Mouse (Mus musculus) liver, adult 2 months (tissue): ENCODE data around the gene Mospd3. TPM values are rescaled to one million over a fixed set of nuclear protein-coding genes. Genes with fewer than 3 reads are reported as not detected.

Source experiments
- DNase-seq: peaks from one replicate; pipeline ENCODE4 v3.0.0-alpha.2; 2011; ENCODE audit warnings: low read depth, low spot score; ENCODE audit errors: extremely low read depth
- H3K27ac ChIP-seq: fragments of 200-500 bp; replicated peaks from 2 replicates; pipeline ENCODE4 v1.5.1; 2012; ENCODE audit warnings: low read depth, mild to moderate bottlenecking, control low read depth, inconsistent platforms, low read length; ENCODE audit not compliant: insufficient read depth
- H3K27me3 ChIP-seq: fragments of 200-500 bp; 2 replicates; pipeline ENCODE4 v1.6.1; 2012; ENCODE audit warnings: mild to moderate bottlenecking, moderate library complexity, low read length, inconsistent platforms; ENCODE audit not compliant: control insufficient read depth, insufficient read depth
- H3K36me3 ChIP-seq: fragments of 200-500 bp; 2 replicates; pipeline ENCODE4 v1.6.1; 2012; ENCODE audit warnings: low read length, inconsistent platforms; ENCODE audit not compliant: control insufficient read depth, insufficient read depth
- H3K4me1 ChIP-seq: fragments of 200-500 bp; 2 replicates; pipeline ENCODE4 v1.6.1; 2011; ENCODE audit warnings: low read length; ENCODE audit not compliant: control insufficient read depth, insufficient read depth
- H3K4me3 ChIP-seq: fragments of 200-500 bp; 2 replicates; pipeline ENCODE4 v1.5.1; 2011; ENCODE audit warnings: low read depth, mild to moderate bottlenecking, control low read depth, low read length, moderate library complexity; ENCODE audit not compliant: insufficient read depth
- H3K79me2 ChIP-seq: fragments of 200-500 bp; 2 replicates; pipeline ENCODE4 v1.6.1; 2012; ENCODE audit warnings: inconsistent platforms, mild to moderate bottlenecking, low read length, moderate library complexity; ENCODE audit not compliant: control insufficient read depth, insufficient read depth
- H3K9ac ChIP-seq: fragments of 200-500 bp; 2 replicates; pipeline ENCODE4 v1.6.1; 2012; ENCODE audit warnings: low read depth, mild to moderate bottlenecking, control low read depth, inconsistent platforms, low read length
- CTCF ChIP-seq: fragments of 200-500 bp; IDR thresholded peaks from 2 replicates; pipeline ENCODE4 v1.5.1; 2011; ENCODE audit warnings: low read depth, low read length, control low read depth
- POLR2A ChIP-seq: fragments of 200-500 bp; IDR thresholded peaks from 2 replicates; pipeline ENCODE4 v1.6.1; 2011; ENCODE audit warnings: low read length, control low read depth; ENCODE audit not compliant: insufficient read depth; ENCODE audit errors: extremely low read depth
- WGBS: fragments of 180-500 bp; shearing (Covaris S2); methylation state at CpG from one replicate; pipeline ENCODE4 v1.1.7; 2018; 5-methylcytosine and 5-hydroxymethylcytosine counted together
- polyA plus RNA-seq: library from polyadenylated mRNA; depleted of rRNA; stranded (reverse); fragments of >200 nt; gene quantifications from 2 replicates; pipeline ENCODE4 v1.2.3, GENCODE M21; 2012; rRNA removed
- total RNA-seq: library from RNA; depleted of rRNA; stranded (reverse); fragments of >200 nt; gene quantifications from 2 replicates; pipeline ENCODE4 v1.2.3, GENCODE M21; 2014; rRNA removed

Gene Mospd3
- total and polyA plus RNA-seq, 2 experiments = 4.3 to 84.3 TPM

- no peaks in the 10 kb centered on the region for H3K4me1 ChIP-seq
- H3K27me3 ChIP-seq = peaks cover 2% of the 10 kb centered on the region; the same call in 1 of the 2 replicates
- DNase-seq = no peak
- TF ChIP-seq CTCF = no peak
- TF ChIP-seq POLR2A = no peak
- H3K27ac ChIP-seq = no peak overlapping the region
- H3K79me2 ChIP-seq = no peaks in the 10 kb centered on the region
- no peak overlapping the region for H3K4me3 ChIP-seq
- no peaks in the 10 kb centered on the region for H3K36me3 ChIP-seq
- whole genome bisulfite sequencing = 69% methylated on average over 6 of the region's 6 CpGs
- H3K9ac ChIP-seq = no peak overlapping the region
These were observed 39.3 kb downstream of the Mospd3 start for GRCm38 (mm10) chr5:137561556-137561955.

GRCm38 (mm10) chr5:137553898-137554297, 47.0 kb downstream of the Mospd3 start:
- peaks cover 10% of the 10 kb centered on the region for H3K27me3 ChIP-seq
- no peak overlapping the region for H3K4me3 ChIP-seq
- TF ChIP-seq CTCF (no peak), POLR2A (no peak)
- H3K9ac ChIP-seq = no peak overlapping the region
- H3K27ac ChIP-seq = no peak overlapping the region
- H3K36me3 ChIP-seq = no peaks in the 10 kb centered on the region
- no peaks in the 10 kb centered on the region for H3K4me1 ChIP-seq
- no peak for DNase-seq
- WGBS = 46% methylated on average over 11 of the region's 11 CpGs
- no peaks in the 10 kb centered on the region for H3K79me2 ChIP-seq

GRCm38 (mm10) chr5:137553411-137553837, 47.4 kb downstream of the Mospd3 start, which contains the start of gene Actl6b:
Gene Actl6b (plus strand): TSS chr5:137553517.
- Histone ChIP-seq H3K79me2 (no peaks in the 10 kb centered on the region), H3K4me1 (no peaks in the 10 kb centered on the region), H3K27me3 (peaks cover 10% of the 10 kb centered on the region), H3K9ac (no peak within 1 kb of the TSS), H3K27ac (no peak within 1 kb of the TSS), H3K36me3 (no peaks in the 10 kb centered on the region), H3K4me3 (no peak within 1 kb of the TSS)
- no peak for DNase-seq
- WGBS = 3% methylated on average over 37 of the region's 37 CpGs
- TF ChIP-seq CTCF = no peak
- TF ChIP-seq POLR2A = no peak

GRCm38 (mm10) chr5:137553000-137553399, 47.9 kb downstream of the Mospd3 start:
- Histone ChIP-seq H3K36me3 (no peaks in the 10 kb centered on the region), H3K4me1 (no peaks in the 10 kb centered on the region), H3K4me3 (no peak overlapping the region), H3K9ac (no peak overlapping the region), H3K27ac (no peak overlapping the region), H3K27me3 (peaks cover 10% of the 10 kb centered on the region), H3K79me2 (no peaks in the 10 kb centered on the region)
- WGBS = 32% methylated on average over 6 of the region's 6 CpGs
- TF ChIP-seq CTCF = no peak
- no peak for TF ChIP-seq POLR2A
- no peak for DNase-seq

GRCm38 (mm10) chr5:137551119-137551518, 49.7 kb downstream of the Mospd3 start:
- no peaks in the 10 kb centered on the region for H3K79me2 ChIP-seq
- TF ChIP-seq CTCF (no peak), POLR2A (no peak)
- H3K27me3 ChIP-seq = peaks cover 10% of the 10 kb centered on the region
- H3K36me3 ChIP-seq = no peaks in the 10 kb centered on the region
- no peak overlapping the region for H3K9ac ChIP-seq
- no peak overlapping the region for H3K4me3 ChIP-seq
- 71% methylated on average over 5 of the region's 5 CpGs for WGBS
- H3K27ac ChIP-seq = no peak overlapping the region
- no peaks in the 10 kb centered on the region for H3K4me1 ChIP-seq
- no peak for DNase-seq

- TF ChIP-seq CTCF = no peak
- TF ChIP-seq POLR2A = no peak
- H3K9ac ChIP-seq = no peak overlapping the region
- H3K27ac ChIP-seq = no peak overlapping the region
- no peak overlapping the region for H3K4me3 ChIP-seq
- no peaks in the 10 kb centered on the region for H3K36me3 ChIP-seq
- H3K27me3 ChIP-seq = peaks cover 10% of the 10 kb centered on the region
- WGBS = 93% methylated on average over 2 of the region's 2 CpGs
- no peaks in the 10 kb centered on the region for H3K4me1 ChIP-seq
- DNase-seq = no peak
- H3K79me2 ChIP-seq = no peaks in the 10 kb centered on the region
These were observed 51.0 kb downstream of the Mospd3 start for GRCm38 (mm10) chr5:137549840-137550239.

Other genes starting within 250 kb of the Mospd3 start
- under 0.01 TPM in 1 of 2 replicates, not detected in the other for gene Zan, start 124.0 kb downstream of the Mospd3 start, total RNA-seq
- gene Zan, start 124.0 kb downstream of the Mospd3 start, polyA plus RNA-seq = 0.02 TPM in 1 of 2 replicates, not detected in the other
- 5.9 and 8.0 TPM in 2 replicates for gene Pop7, start 98.5 kb downstream of the Mospd3 start, total RNA-seq
- gene Pop7, start 98.5 kb downstream of the Mospd3 start, polyA plus RNA-seq = 15.4 and 17.8 TPM in 2 replicates
- gene Gigyf1, start 82.5 kb downstream of the Mospd3 start, total RNA-seq = 2.7 and 4.2 TPM in 2 replicates
- gene Gigyf1, start 82.5 kb downstream of the Mospd3 start, polyA plus RNA-seq = 9.3 and 14.0 TPM in 2 replicates
- gene Epo, start 67.8 kb downstream of the Mospd3 start, total RNA-seq = not detected in 2 replicates
- not detected in 2 replicates for gene Epo, start 67.8 kb downstream of the Mospd3 start, polyA plus RNA-seq
- gene Gnb2, start 67.5 kb downstream of the Mospd3 start, total RNA-seq = 87.2 and 134 TPM in 2 replicates
- 332 and 431 TPM in 2 replicates for gene Gnb2, start 67.5 kb downstream of the Mospd3 start, polyA plus RNA-seq
- gene Actl6b, start 47.5 kb downstream of the Mospd3 start, total RNA-seq = not detected in 2 replicates
- not detected in 2 replicates for gene Actl6b, start 47.5 kb downstream of the Mospd3 start, polyA plus RNA-seq
- gene Tfr2, start 31.2 kb downstream of the Mospd3 start, total RNA-seq = 225 and 288 TPM in 2 replicates
- 478 and 486 TPM in 2 replicates for gene Tfr2, start 31.2 kb downstream of the Mospd3 start, polyA plus RNA-seq
- gene Pcolce, start 12.7 kb upstream of the Mospd3 start, total RNA-seq = 4.4 and 6.7 TPM in 2 replicates
- gene Pcolce, start 12.7 kb upstream of the Mospd3 start, polyA plus RNA-seq = 11.9 TPM in 2 replicates
- gene Fbxo24, start 27.9 kb upstream of the Mospd3 start, total RNA-seq = 0.07 TPM in 1 of 2 replicates, not detected in the other
- 0.05 and 0.06 TPM in 2 replicates for gene Fbxo24, start 27.9 kb upstream of the Mospd3 start, polyA plus RNA-seq
- 0.74 and 1.1 TPM in 2 replicates for gene Lrch4, start 28.1 kb upstream of the Mospd3 start, total RNA-seq
- 10.7 and 15.0 TPM in 2 replicates for gene Lrch4, start 28.1 kb upstream of the Mospd3 start, polyA plus RNA-seq
- 0.74 and 1.5 TPM in 2 replicates for gene Gm20605, start 28.1 kb upstream of the Mospd3 start, total RNA-seq
- 4.3 and 5.6 TPM in 2 replicates for gene Gm20605, start 28.1 kb upstream of the Mospd3 start, polyA plus RNA-seq
- 0.65 and 1.6 TPM in 2 replicates for gene Sap25, start 40.3 kb upstream of the Mospd3 start, total RNA-seq
- 13.0 and 22.7 TPM in 2 replicates for gene Sap25, start 40.3 kb upstream of the Mospd3 start, polyA plus RNA-seq
- gene Irs3, start 44.7 kb upstream of the Mospd3 start, total RNA-seq = 0.07 TPM in 1 of 2 replicates, not detected in the other
- 0.07 and 0.20 TPM in 2 replicates for gene Irs3, start 44.7 kb upstream of the Mospd3 start, polyA plus RNA-seq
- gene Agfg2, start 83.7 kb upstream of the Mospd3 start, total RNA-seq = 14.8 and 22.1 TPM in 2 replicates
- gene Agfg2, start 83.7 kb upstream of the Mospd3 start, polyA plus RNA-seq = 35.9 and 42.2 TPM in 2 replicates
- 0.13 and 0.18 TPM in 2 replicates for gene Nyap1, start 140.5 kb upstream of the Mospd3 start, total RNA-seq
- 0.17 and 0.28 TPM in 2 replicates for gene Nyap1, start 140.5 kb upstream of the Mospd3 start, polyA plus RNA-seq
- gene Tsc22d4, start 144.7 kb upstream of the Mospd3 start, total RNA-seq = 4.4 and 4.5 TPM in 2 replicates
- 11.4 and 22.1 TPM in 2 replicates for gene Tsc22d4, start 144.7 kb upstream of the Mospd3 start, polyA plus RNA-seq
- 11.5 and 16.7 TPM in 2 replicates for gene Ppp1r35, start 177.8 kb upstream of the Mospd3 start, total RNA-seq
- gene Ppp1r35, start 177.8 kb upstream of the Mospd3 start, polyA plus RNA-seq = 28.9 and 34.0 TPM in 2 replicates
- gene Mepce, start 186.6 kb upstream of the Mospd3 start, total RNA-seq = 13.7 and 15.9 TPM in 2 replicates
- 16.3 and 18.7 TPM in 2 replicates for gene Mepce, start 186.6 kb upstream of the Mospd3 start, polyA plus RNA-seq
- gene Zcwpw1, start 186.7 kb upstream of the Mospd3 start, total RNA-seq = 3.3 and 4.2 TPM in 2 replicates
- 1.7 and 1.9 TPM in 2 replicates for gene Zcwpw1, start 186.7 kb upstream of the Mospd3 start, polyA plus RNA-seq
- gene Pilra, start 235.2 kb upstream of the Mospd3 start, total RNA-seq = 3.2 TPM in 2 replicates
- gene Pilra, start 235.2 kb upstream of the Mospd3 start, polyA plus RNA-seq = 2.3 and 2.4 TPM in 2 replicates